Mouse (Mus musculus): ENCODE measurements around the gene Ahnak2. TPM values are rescaled to one million over a fixed set of nuclear protein-coding genes. Genes with fewer than 3 reads are reported as not detected.
A peak's percentile ranks its signal among the peaks of the same experiment; 100 is the strongest.

Ahnak2 gene
- polyA plus RNA-seq, 1 experiment, result 4.0 TPM

- Histone ChIP-seq H3K27me3 (ENCODE audit: control insufficient read depth, insufficient read depth, low read length) (no peaks in the 10 kb centered on the region), H3K4me1 (replicated peaks; ENCODE audit: control insufficient read depth, insufficient read depth, low read length) (peaks cover 13% of the 10 kb centered on the region), H3K4me3 (ENCODE audit: control insufficient read depth, insufficient read depth, low read length) (no peak overlapping the region), H3K36me3 (ENCODE audit: control insufficient read depth, insufficient read depth, low read length) (no peaks in the 10 kb centered on the region), H3K27ac (ENCODE audit: control insufficient read depth, insufficient read depth, low read length) (no peak overlapping the region)
- TF ChIP-seq CTCF (IDR thresholded peaks at IDR 0.05; ENCODE audit: borderline replicate concordance, control insufficient read depth, extremely low read depth, insufficient read depth, low read length, poor library complexity) (no peak), POLR2A (IDR thresholded peaks at IDR 0.05; ENCODE audit: control insufficient read depth, extremely low read depth, insufficient read depth, low read length, poor library complexity) (no peak)
- WGBS, result 93% methylated on average over 5 of the region's 5 CpGs
- DNase-seq, result no peak
These were observed 38.3 kb downstream of the Ahnak2 start for GRCm38 (mm10) chr12:112764141-112764540.

- TF ChIP-seq CTCF (IDR thresholded peaks at IDR 0.05; ENCODE audit: borderline replicate concordance, control insufficient read depth, extremely low read depth, insufficient read depth, low read length, poor library complexity), result no peak
- no peak for TF ChIP-seq POLR2A (IDR thresholded peaks at IDR 0.05; ENCODE audit: control insufficient read depth, extremely low read depth, insufficient read depth, low read length, poor library complexity)
- no peaks in the 10 kb centered on the region for H3K27me3 ChIP-seq (ENCODE audit: control insufficient read depth, insufficient read depth, low read length)
- no peak for DNase-seq
These were observed 39.3 kb downstream of the Ahnak2 start for GRCm38 (mm10) chr12:112763176-112763575.

GRCm38 (mm10) chr12:112762018-112762417, 40.4 kb downstream of the Ahnak2 start:
- DNase-seq, result no peak
- no peak for TF ChIP-seq POLR2A (IDR thresholded peaks at IDR 0.05; ENCODE audit: control insufficient read depth, extremely low read depth, insufficient read depth, low read length, poor library complexity)
- no peak for TF ChIP-seq CTCF (IDR thresholded peaks at IDR 0.05; ENCODE audit: borderline replicate concordance, control insufficient read depth, extremely low read depth, insufficient read depth, low read length, poor library complexity)
- no peak overlapping the region for H3K27ac ChIP-seq (ENCODE audit: control insufficient read depth, insufficient read depth, low read length)
- no peak overlapping the region for H3K4me3 ChIP-seq (ENCODE audit: control insufficient read depth, insufficient read depth, low read length)
- H3K36me3 ChIP-seq (ENCODE audit: control insufficient read depth, insufficient read depth, low read length), result no peaks in the 10 kb centered on the region
- no peaks in the 10 kb centered on the region for H3K27me3 ChIP-seq (ENCODE audit: control insufficient read depth, insufficient read depth, low read length)
- 45% methylated on average over 3 of the region's 3 CpGs for WGBS
- peaks cover 13% of the 10 kb centered on the region for H3K4me1 ChIP-seq (replicated peaks; ENCODE audit: control insufficient read depth, insufficient read depth, low read length)

More at GRCm38 (mm10) chr12:112763176-112763575, 39.3 kb downstream of the Ahnak2 start:
- no peaks in the 10 kb centered on the region for H3K36me3 ChIP-seq (ENCODE audit: control insufficient read depth, insufficient read depth, low read length)
- H3K27ac ChIP-seq (ENCODE audit: control insufficient read depth, insufficient read depth, low read length), result no peak overlapping the region
- H3K4me1 ChIP-seq (replicated peaks; ENCODE audit: control insufficient read depth, insufficient read depth, low read length), result peaks cover 13% of the 10 kb centered on the region
- no peak overlapping the region for H3K4me3 ChIP-seq (ENCODE audit: control insufficient read depth, insufficient read depth, low read length)
- WGBS, result 99% methylated on average over 4 of the region's 4 CpGs

GRCm38 (mm10) chr12:112761411-112761810, 41.0 kb downstream of the Ahnak2 start:
- Histone ChIP-seq H3K27me3 (ENCODE audit: control insufficient read depth, insufficient read depth, low read length) (no peaks in the 10 kb centered on the region), H3K36me3 (ENCODE audit: control insufficient read depth, insufficient read depth, low read length) (no peaks in the 10 kb centered on the region), H3K27ac (ENCODE audit: control insufficient read depth, insufficient read depth, low read length) (no peak overlapping the region), H3K4me3 (ENCODE audit: control insufficient read depth, insufficient read depth, low read length) (no peak overlapping the region), H3K4me1 (replicated peaks; ENCODE audit: control insufficient read depth, insufficient read depth, low read length) (peaks cover 13% of the 10 kb centered on the region)
- TF ChIP-seq CTCF (IDR thresholded peaks at IDR 0.05; ENCODE audit: borderline replicate concordance, control insufficient read depth, extremely low read depth, insufficient read depth, low read length, poor library complexity) (no peak), POLR2A (IDR thresholded peaks at IDR 0.05; ENCODE audit: control insufficient read depth, extremely low read depth, insufficient read depth, low read length, poor library complexity) (no peak)
- DNase-seq, result no peak
- 42% methylated on average over 4 of the region's 4 CpGs for WGBS

- DNase-seq, result peak; percentile 38
- no peaks in the 10 kb centered on the region for H3K36me3 ChIP-seq (ENCODE audit: control insufficient read depth, insufficient read depth, low read length)
- no peak within 1 kb of the TSS for H3K27ac ChIP-seq (ENCODE audit: control insufficient read depth, insufficient read depth, low read length)
- H3K4me3 ChIP-seq (ENCODE audit: control insufficient read depth, insufficient read depth, low read length), result 0 out of 2 replicates have a peak within 1 kb of the TSS, but pooled peaks have one; percentile 10
- TF ChIP-seq POLR2A (IDR thresholded peaks at IDR 0.05; ENCODE audit: control insufficient read depth, extremely low read depth, insufficient read depth, low read length, poor library complexity), result no peak
- TF ChIP-seq CTCF (IDR thresholded peaks at IDR 0.05; ENCODE audit: borderline replicate concordance, control insufficient read depth, extremely low read depth, insufficient read depth, low read length, poor library complexity), result no peak
- no peaks in the 10 kb centered on the region for H3K27me3 ChIP-seq (ENCODE audit: control insufficient read depth, insufficient read depth, low read length)
- peaks cover 18% of the 10 kb centered on the region for H3K4me1 ChIP-seq (replicated peaks; ENCODE audit: control insufficient read depth, insufficient read depth, low read length)
- WGBS, result 31% methylated on average over 4 of the region's 4 CpGs
These were observed 42.1 kb downstream of the Ahnak2 start, which contains the start of gene Pld4 for GRCm38 (mm10) chr12:112760154-112760926. Gene Pld4 (plus strand): TSS chr12:112760655.

- Histone ChIP-seq H3K36me3 (ENCODE audit: control insufficient read depth, insufficient read depth, low read length) (no peaks in the 10 kb centered on the region), H3K4me3 (ENCODE audit: control insufficient read depth, insufficient read depth, low read length) (no peak overlapping the region), H3K27me3 (ENCODE audit: control insufficient read depth, insufficient read depth, low read length) (no peaks in the 10 kb centered on the region), H3K4me1 (replicated peaks; ENCODE audit: control insufficient read depth, insufficient read depth, low read length) (peaks cover 18% of the 10 kb centered on the region), H3K27ac (ENCODE audit: control insufficient read depth, insufficient read depth, low read length) (no peak overlapping the region)
- DNase-seq, result no peak
- 99% methylated on average over 3 of the region's 3 CpGs for WGBS
- TF ChIP-seq CTCF (IDR thresholded peaks at IDR 0.05; ENCODE audit: borderline replicate concordance, control insufficient read depth, extremely low read depth, insufficient read depth, low read length, poor library complexity) (no peak), POLR2A (IDR thresholded peaks at IDR 0.05; ENCODE audit: control insufficient read depth, extremely low read depth, insufficient read depth, low read length, poor library complexity) (no peak)
These were observed 43.0 kb downstream of the Ahnak2 start for GRCm38 (mm10) chr12:112759471-112759870.

All from thymus, adult 2 months (tissue).